Mouse (Mus musculus) CD4-positive helper T cell, adult 2 months (primary cell): ENCODE results near the gene Atg2b.

ENCODE experiments used
- DNase-seq: peaks from one replicate; pipeline ENCODE4 v3.0.0-alpha.2; 2012; ENCODE audit warnings: low read depth, missing footprints, low spot score

Atg2b gene

DNA sequence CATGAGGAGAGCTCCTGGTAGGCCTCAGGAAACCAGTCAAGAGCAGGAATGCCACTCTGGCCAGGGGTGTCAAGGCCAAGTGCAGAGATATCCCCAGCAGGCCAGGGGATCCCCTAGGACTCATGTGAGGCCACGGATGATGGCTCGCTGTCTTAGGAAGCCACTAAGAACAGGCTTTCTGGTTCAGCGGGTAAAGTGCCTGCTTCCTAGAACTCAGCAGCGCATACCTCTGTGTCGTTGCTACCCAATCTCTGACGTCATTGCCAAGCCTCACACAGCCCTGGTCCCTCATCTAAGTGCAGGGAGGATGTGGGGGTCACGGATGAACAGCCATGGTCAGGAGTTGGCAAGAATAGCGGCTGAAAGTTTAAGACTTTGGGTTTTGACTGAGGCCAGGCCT is 87.9 kb downstream of the Atg2b start:
- DNase-seq, result no peak

- no peak for DNase-seq
These were observed 91.5 kb downstream of the Atg2b start for GRCm38 (mm10) chr12:105593471-105593870.

DNA sequence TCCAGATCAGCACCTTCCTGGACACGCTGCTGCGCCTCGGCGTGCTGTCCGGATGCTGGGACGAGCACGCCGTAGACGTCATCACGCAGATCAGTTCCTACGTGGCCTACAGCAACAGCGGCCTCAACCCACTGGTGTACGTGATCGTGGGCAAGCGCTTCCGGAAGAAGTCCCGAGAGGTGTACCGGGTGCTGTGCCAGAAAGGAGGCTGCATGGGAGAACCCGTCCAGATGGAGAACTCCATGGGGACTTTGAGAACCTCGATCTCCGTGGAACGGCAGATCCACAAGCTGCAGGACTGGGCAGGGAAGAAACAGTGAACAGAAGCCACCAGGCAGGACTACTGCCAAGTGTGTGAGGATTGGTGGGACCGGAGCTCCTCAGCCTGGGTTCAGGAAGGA is 92.7 kb downstream of the Atg2b start:
- DNase-seq, result no peak

- no peak for DNase-seq
These were observed 94.2 kb downstream of the Atg2b start for GRCm38 (mm10) chr12:105590786-105591185.

DNA sequence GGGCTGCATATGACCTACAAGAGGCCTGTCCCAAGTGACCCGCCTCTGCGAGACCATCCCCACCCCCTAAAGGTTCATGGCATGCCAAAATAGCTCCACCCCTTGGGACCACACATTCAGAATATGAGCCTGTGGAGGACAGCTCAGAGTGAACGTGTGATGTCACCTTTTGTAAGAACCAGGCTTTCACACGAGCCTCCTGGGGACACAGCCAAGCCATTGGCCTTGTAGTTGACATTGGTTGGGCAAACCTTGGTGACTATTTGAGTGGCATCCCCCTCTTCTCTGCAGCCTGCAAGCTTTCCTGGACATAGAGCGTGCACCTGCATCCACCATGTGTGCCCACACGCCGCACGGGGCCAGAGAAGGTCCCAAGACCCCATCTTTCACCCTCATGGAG is 97.5 kb downstream of the Atg2b start:
- no peak for DNase-seq

- DNase-seq, result peak; percentile 42
These were observed 100.2 kb downstream of the Atg2b start for GRCm38 (mm10) chr12:105584851-105585250.

- DNase-seq, result peak; percentile 11
These were observed 101.5 kb downstream of the Atg2b start for GRCm38 (mm10) chr12:105583484-105583883.

DNA sequence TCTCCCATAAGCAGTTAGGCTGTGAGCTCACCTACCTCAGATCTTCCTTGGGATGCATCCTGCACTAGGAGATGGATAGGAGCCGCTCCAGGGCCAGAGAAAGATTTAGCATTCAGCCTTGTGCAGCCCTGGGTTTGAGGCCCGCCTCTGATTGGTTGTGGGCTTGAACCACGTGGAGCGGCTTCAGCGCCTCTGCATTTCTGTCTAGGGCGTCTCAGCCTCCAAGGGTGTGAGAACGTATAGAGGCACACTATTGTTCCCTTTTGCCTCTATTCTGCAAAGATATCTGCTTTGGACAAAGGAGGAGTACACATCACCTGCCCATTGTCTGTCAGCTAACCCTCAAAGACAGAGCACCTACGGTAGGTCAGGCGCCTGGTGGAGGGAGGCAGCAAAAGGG is 102.5 kb downstream of the Atg2b start:
- DNase-seq, result no peak

DNA sequence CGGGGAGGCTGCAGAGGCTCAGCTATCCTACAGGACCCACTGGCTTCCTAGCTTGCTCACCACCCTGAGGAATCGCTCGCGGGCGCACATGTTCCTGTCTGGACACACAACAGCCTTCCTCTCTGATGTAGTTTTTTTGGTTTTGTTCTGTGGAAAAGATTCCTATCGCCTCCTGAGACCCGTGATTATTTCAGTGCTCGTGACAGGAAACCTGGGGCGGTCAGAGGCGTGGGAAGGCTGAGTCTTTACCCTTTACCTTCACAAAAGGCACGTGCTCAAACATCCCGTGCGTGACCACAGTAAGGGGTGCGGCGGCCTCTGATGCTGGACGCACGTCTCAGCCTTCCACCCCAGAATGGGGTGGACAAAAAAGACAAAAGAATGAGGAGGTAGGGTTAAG is 104.5 kb downstream of the Atg2b start:
- DNase-seq, result no peak

- DNase-seq, result no peak
These were observed 110.7 kb downstream of the Atg2b start for GRCm38 (mm10) chr12:105574356-105574755.

DNA sequence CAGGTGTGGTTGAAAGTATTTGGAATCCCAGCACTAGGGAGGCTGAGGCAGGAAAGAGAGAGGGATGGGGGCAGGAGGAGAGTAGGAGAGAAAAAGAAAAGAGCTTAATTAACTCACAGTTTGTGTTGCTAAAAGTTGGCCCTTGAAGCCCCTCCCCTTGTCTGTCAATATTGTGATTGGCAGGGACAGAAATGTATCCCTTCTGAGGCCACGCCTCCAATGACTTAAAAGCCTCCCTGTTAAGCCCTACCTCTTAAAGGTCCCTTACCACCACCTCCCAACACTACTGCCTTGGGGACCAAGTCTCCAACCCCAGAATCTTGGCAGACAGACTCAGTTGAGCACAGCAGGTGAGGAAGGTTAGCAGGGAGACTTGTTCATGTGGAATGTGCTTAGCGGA is 112.4 kb downstream of the Atg2b start:
- no peak for DNase-seq

DNA sequence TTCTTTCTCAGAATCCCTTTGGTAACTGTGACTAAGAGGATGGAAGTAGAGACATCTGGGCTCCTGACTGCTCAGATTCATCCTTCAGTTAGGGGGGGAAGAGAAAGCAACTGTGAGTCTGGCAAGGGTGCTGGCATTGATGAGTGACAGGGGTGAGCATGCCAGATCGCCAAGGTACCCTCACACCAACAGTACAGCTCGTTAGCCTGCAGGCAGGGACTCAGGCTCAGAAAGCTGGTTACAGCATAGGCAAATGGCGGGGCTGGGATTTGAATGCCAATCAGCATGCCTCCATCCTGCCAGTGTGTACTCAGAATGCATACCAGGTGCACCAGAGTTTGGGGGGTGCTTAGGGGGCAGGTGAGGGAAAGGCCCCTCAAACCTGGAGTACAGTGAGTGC is 113.1 kb downstream of the Atg2b start:
- DNase-seq, result no peak
